Mouse (Mus musculus) CH12.LX (cell line): Measurements from ENCODE around the gene Iqcj. TPM values are rescaled to one million over a fixed set of nuclear protein-coding genes. Genes with fewer than 3 reads are reported as not detected.

ENCODE experiments used
- DNase-seq: peaks from one replicate; pipeline ENCODE4 v3.0.0-alpha.2; 2013; ENCODE audit errors: extremely low read depth
- H3K27ac ChIP-seq: 2 replicates; pipeline ENCODE4 v1.5.1; 2012; ENCODE audit warnings: low read depth, mild to moderate bottlenecking, control low read depth, moderate library complexity; ENCODE audit not compliant: insufficient read depth
- H3K27me3 ChIP-seq: replicated peaks from 2 replicates; pipeline ENCODE3; 2012; ENCODE audit warnings: inconsistent platforms
- H3K36me3 ChIP-seq, 2 experiments: replicated peaks in 1 of 2; 2 replicates each; pipeline versions ENCODE3 to v1.6.1; 2012; ENCODE audit warnings: inconsistent platforms in 1 of 2, low read length in 1 of 2, mild to moderate bottlenecking in 1 of 2, mixed read lengths in 1 of 2, moderate library complexity in 1 of 2; ENCODE audit not compliant: control insufficient read depth in 1 of 2, insufficient read depth in 1 of 2
- H3K4me1 ChIP-seq, 2 experiments: 2 replicates each; pipeline ENCODE4 v1.6.1; 2012; ENCODE audit warnings: inconsistent platforms in 1 of 2, moderate library complexity in 1 of 2; ENCODE audit not compliant: insufficient read depth in 2 of 2, control insufficient read depth in 1 of 2
- H3K4me2 ChIP-seq: 2 replicates; pipeline ENCODE4 v1.6.1; 2012; ENCODE audit warnings: low read depth, mild to moderate bottlenecking, control low read depth; ENCODE audit not compliant: poor library complexity, insufficient read depth, severe bottlenecking
- H3K4me3 ChIP-seq, 3 experiments: fragments of 150-350 bp in 1 of 3; sonication (generic) in 1 of 3; replicated peaks in 1 of 3; 2 replicates each; pipeline versions ENCODE3 to v1.5.1; 2011 to 2012; ENCODE audit warnings: low read depth in 2 of 3, low read length in 2 of 3, mild to moderate bottlenecking in 2 of 3, moderate library complexity in 2 of 3, control low read depth in 1 of 3, improper control_type of control experiment in 1 of 3, inconsistent platforms in 1 of 3, mixed read lengths in 1 of 3; ENCODE audit not compliant: poor library complexity in 1 of 3
- H3K79me2 ChIP-seq: replicated peaks from 2 replicates; pipeline ENCODE4 v1.6.1; 2012; ENCODE audit warnings: mild to moderate bottlenecking, moderate library complexity; ENCODE audit not compliant: control insufficient read depth, poor library complexity, insufficient read depth, severe bottlenecking; ENCODE audit errors: extremely low read depth
- H3K9ac ChIP-seq: 2 replicates; pipeline ENCODE4 v1.6.1; 2012; ENCODE audit warnings: low read depth, mild to moderate bottlenecking, control low read depth, moderate library complexity; ENCODE audit not compliant: insufficient read depth
- H3K9me3 ChIP-seq: replicated peaks from 2 replicates; pipeline ENCODE3; 2012; ENCODE audit warnings: low read length, inconsistent platforms, mixed read lengths
- BHLHE40 ChIP-seq: IDR thresholded peaks from 2 replicates; pipeline ENCODE4 v1.6.1; 2011; ENCODE audit warnings: mild to moderate bottlenecking, low read depth, low read length, improper control_type of control experiment
- CTCF ChIP-seq, 2 experiments: IDR thresholded peaks in 1 of 2; conservative IDR thresholded peaks in 1 of 2; 2 replicates each; pipeline ENCODE4 v1.5.1; 2011 to 2012; ENCODE audit warnings: low read depth in 2 of 2, low read length in 2 of 2, improper control_type of control experiment in 1 of 2, inconsistent platforms in 1 of 2, mild to moderate bottlenecking in 1 of 2, moderate library complexity in 1 of 2
- E2F4 ChIP-seq: IDR thresholded peaks from 2 replicates; pipeline ENCODE4 v1.6.1; 2011; ENCODE audit warnings: low read depth, low read length, improper control_type of control experiment; ENCODE audit not compliant: insufficient replicate concordance
- ELF1 ChIP-seq: IDR thresholded peaks from 2 replicates; pipeline ENCODE4 v1.6.1; 2014; ENCODE audit warnings: low read depth, mild to moderate bottlenecking, inconsistent platforms, low read length, improper control_type of control experiment
- EP300 ChIP-seq: IDR thresholded peaks from 2 replicates; pipeline ENCODE4 v1.6.1; 2011; ENCODE audit warnings: low read length, improper control_type of control experiment
- JUND ChIP-seq: conservative IDR thresholded peaks from 2 replicates; pipeline ENCODE4 v1.6.1; 2011; ENCODE audit warnings: low read depth, low read length, improper control_type of control experiment
- KAT2A ChIP-seq: IDR thresholded peaks from 2 replicates; pipeline ENCODE4 v1.6.1; 2012; ENCODE audit warnings: low read length, improper control_type of control experiment, inconsistent platforms; ENCODE audit not compliant: insufficient replicate concordance
- MAFK ChIP-seq: IDR thresholded peaks from 2 replicates; pipeline ENCODE4 v1.6.1; 2011; ENCODE audit warnings: low read length, improper control_type of control experiment; ENCODE audit not compliant: insufficient replicate concordance
- MXI1 ChIP-seq: IDR thresholded peaks from 2 replicates; pipeline ENCODE4 v1.6.1; 2011; ENCODE audit warnings: mild to moderate bottlenecking, low read depth, low read length, improper control_type of control experiment
- PAX5 ChIP-seq: IDR thresholded peaks from 2 replicates; pipeline ENCODE4 v1.6.1; 2012; ENCODE audit warnings: low read length, inconsistent platforms, mixed read lengths
- POLR2A ChIP-seq: IDR thresholded peaks from 2 replicates; pipeline ENCODE4 v1.6.1; 2011; ENCODE audit warnings: low read depth, mild to moderate bottlenecking, improper control_type of control experiment, low read length
- POLR2AphosphoS2 ChIP-seq: IDR thresholded peaks from 2 replicates; pipeline ENCODE4 v1.6.1; 2011; ENCODE audit warnings: low read depth, low read length, improper control_type of control experiment
- RAD21 ChIP-seq: IDR thresholded peaks from 2 replicates; pipeline ENCODE4 v1.6.1; 2011; ENCODE audit warnings: low read depth, mild to moderate bottlenecking, low read length, improper control_type of control experiment, moderate library complexity
- RCOR1 ChIP-seq: conservative IDR thresholded peaks from 2 replicates; pipeline ENCODE4 v1.6.1; 2012; ENCODE audit warnings: low read depth, mild to moderate bottlenecking, inconsistent platforms, low read length, improper control_type of control experiment
- SMC3 ChIP-seq: IDR thresholded peaks from 2 replicates; pipeline ENCODE4 v1.6.1; 2011; ENCODE audit warnings: low read depth, low read length, improper control_type of control experiment
- TCF12 ChIP-seq: IDR thresholded peaks from 2 replicates; pipeline ENCODE4 v1.6.1; 2014; ENCODE audit warnings: low read depth, mild to moderate bottlenecking, inconsistent platforms, low read length, improper control_type of control experiment
- UBTF ChIP-seq: IDR thresholded peaks from 2 replicates; pipeline ENCODE4 v1.6.1; 2012; ENCODE audit warnings: low read depth, mild to moderate bottlenecking, inconsistent platforms, low read length, improper control_type of control experiment, moderate library complexity
- ZKSCAN1 ChIP-seq: IDR thresholded peaks from 2 replicates; pipeline ENCODE4 v1.6.1; 2012; ENCODE audit warnings: low read depth, inconsistent platforms, low read length, improper control_type of control experiment, borderline replicate concordance
- ZNF384 ChIP-seq: IDR thresholded peaks from 2 replicates; pipeline ENCODE4 v1.6.1; 2012; ENCODE audit warnings: low read depth, low read length, improper control_type of control experiment, inconsistent platforms
- dilution Hi-C: fragments of 300-500 bp; cut with MboI; formaldehyde crosslinking; loops from 2 replicates; pipeline ENCODE4 v1.14.3; 2020; ENCODE audit warnings: low sequenced_read_pairs; ENCODE audit not compliant: extremely low pct_unique_long_range_greater_than_20kb, extremely low pct_ligation_motif_present
- in situ Hi-C: fragments of 300-500 bp; cut with MboI; formaldehyde crosslinking; loops from 3 replicates; pipeline ENCODE4 v1.14.3; 2019; ENCODE audit warnings: low sequenced_read_pairs, low pct_ligation_motif_present, low pct_unique_long_range_greater_than_20kb, mixed read lengths
- polyA plus RNA-seq: library from polyadenylated mRNA; unstranded; fragments of >175 nt; gene quantifications from 2 replicates; pipeline ENCODE4 v1.2.1, GENCODE M21; 2012; ENCODE audit warnings: low read depth; ENCODE audit not compliant: insufficient read length
- total RNA-seq, 2 experiments: library from RNA; depleted of rRNA; stranded (reverse); fragments of 300-350 nt in 1 of 2; fragments of >200 nt in 1 of 2; gene quantifications; 2 replicates each; pipeline ENCODE4 v1.2.3; 2012 to 2014

Gene Iqcj
- total and polyA plus RNA-seq, 3 experiments: 0.47 TPM; not detected in 2

- TF ChIP-seq RCOR1: no peak
- TF ChIP-seq EP300: no peak
- no peak for TF ChIP-seq BHLHE40
- TF ChIP-seq POLR2A: no peak
- TF ChIP-seq MXI1: no peak
- TF ChIP-seq PAX5: no peak
- TF ChIP-seq CTCF (conservative IDR thresholded peaks at IDR 0.05 in 1 of 2, IDR thresholded peaks at IDR 0.05 in 1 of 2; ENCODE audit: low read depth in 2 of 2, low read length in 2 of 2): peak; percentile 10 to 55; a peak in 2 of 4 replicates
- peak; percentile 60 for TF ChIP-seq RAD21
- TF ChIP-seq SMC3: peak; percentile 66
- TF ChIP-seq POLR2AphosphoS2: no peak
- no peaks in the 10 kb centered on the region for H3K36me3 ChIP-seq
- no peaks in the 10 kb centered on the region for H3K79me2 ChIP-seq
- in situ Hi-C loops: no loop called here
- no peaks in the 10 kb centered on the region for H3K27me3 ChIP-seq
- no peak overlapping the region for H3K4me3 ChIP-seq
- no peak overlapping the region for H3K27ac ChIP-seq
- peak; percentile 34 for DNase-seq
- H3K4me1 ChIP-seq: no peaks in the 10 kb centered on the region
- no peak overlapping the region for H3K4me2 ChIP-seq
- no peaks in the 10 kb centered on the region for H3K9me3 ChIP-seq
- dilution Hi-C loops: no loop called here
- no peak overlapping the region for H3K9ac ChIP-seq
These were observed 88.0 kb downstream of the Iqcj start for GRCm38 (mm10) chr3:67980006-67980405.

- H3K4me2 ChIP-seq: no peak overlapping the region
- no peak overlapping the region for H3K9ac ChIP-seq
- H3K27ac ChIP-seq: no peak overlapping the region
- H3K79me2 ChIP-seq: no peaks in the 10 kb centered on the region
- in situ Hi-C loops: no loop called here
- H3K4me3 ChIP-seq: no peak overlapping the region
- no peaks in the 10 kb centered on the region for H3K9me3 ChIP-seq
- DNase-seq: no peak
- TF ChIP-seq TCF12: no peak
- no peak for TF ChIP-seq ZNF384
- TF ChIP-seq POLR2AphosphoS2: no peak
- TF ChIP-seq PAX5: no peak
- no peak for TF ChIP-seq ZKSCAN1
- no peak for TF ChIP-seq E2F4
- no peak for TF ChIP-seq RCOR1
- no peak for TF ChIP-seq JUND
- no peak for TF ChIP-seq UBTF
- no peak for TF ChIP-seq KAT2A
- TF ChIP-seq ELF1: no peak
- no peak for TF ChIP-seq MAFK
- TF ChIP-seq, all 38 proteins: peak for 0
- no peaks in the 10 kb centered on the region for H3K4me1 ChIP-seq
- no peaks in the 10 kb centered on the region for H3K27me3 ChIP-seq
- dilution Hi-C loops: no loop called here
- H3K36me3 ChIP-seq: no peaks in the 10 kb centered on the region
These were observed 91.3 kb downstream of the Iqcj start for GRCm38 (mm10) chr3:67983329-67983728.
